Mouse (Mus musculus) lung, postnatal 0 days (tissue): ENCODE data around the gene Psmd2.

Source experiments
- CTCF ChIP-seq: IDR thresholded peaks from 2 replicates; pipeline ENCODE4 v1.5.1; 2016; ENCODE audit warnings: antibody characterized with exemption, mild to moderate bottlenecking
- EP300 ChIP-seq: IDR thresholded peaks from 2 replicates; pipeline ENCODE4 v1.6.1; 2016; ENCODE audit warnings: antibody characterized with exemption, mild to moderate bottlenecking, control low read depth

DNA sequence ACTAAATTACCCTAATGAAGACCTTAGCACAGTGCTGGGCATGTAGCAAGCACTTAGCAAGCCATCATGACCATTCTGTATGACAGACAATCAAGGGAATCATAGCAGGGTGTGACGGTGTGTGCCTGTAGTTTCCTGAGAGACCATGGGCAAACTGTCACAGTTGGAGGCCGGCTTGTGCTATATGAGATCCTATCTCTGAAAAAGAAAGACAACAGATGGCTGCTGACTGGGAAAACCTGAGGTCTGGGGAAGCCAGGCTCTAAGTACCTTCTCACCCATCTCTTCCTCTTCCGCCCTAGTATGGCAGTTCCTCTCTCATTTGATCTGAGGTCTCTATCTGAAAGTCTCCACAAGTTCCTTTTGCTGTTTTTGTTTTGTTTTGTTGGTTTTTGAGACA is 54.3 kb downstream of the Psmd2 start:
- TF ChIP-seq CTCF (no peak), EP300 (no peak)
